Mouse (Mus musculus) frontal cortex, adult 2 months (tissue): ENCODE results near the gene Dnah10. TPM values are rescaled to one million over a fixed set of nuclear protein-coding genes. Genes with fewer than 3 reads are reported as not detected.

Experiments
- DNase-seq, 2 experiments: peaks; one replicate each; pipeline ENCODE4 v3.0.0; 2022; ENCODE audit warnings: low spot score in 1 of 2; ENCODE audit errors: extremely low spot score in 1 of 2
- polyA plus RNA-seq: library from polyadenylated mRNA; depleted of rRNA; stranded (reverse); fragments of >200 nt; gene quantifications from 2 replicates; pipeline ENCODE4 v1.2.3, GENCODE M21; 2012; rRNA removed

Gene Dnah10
- polyA plus RNA-seq, 1 experiment, result 0.26 TPM

DNA sequence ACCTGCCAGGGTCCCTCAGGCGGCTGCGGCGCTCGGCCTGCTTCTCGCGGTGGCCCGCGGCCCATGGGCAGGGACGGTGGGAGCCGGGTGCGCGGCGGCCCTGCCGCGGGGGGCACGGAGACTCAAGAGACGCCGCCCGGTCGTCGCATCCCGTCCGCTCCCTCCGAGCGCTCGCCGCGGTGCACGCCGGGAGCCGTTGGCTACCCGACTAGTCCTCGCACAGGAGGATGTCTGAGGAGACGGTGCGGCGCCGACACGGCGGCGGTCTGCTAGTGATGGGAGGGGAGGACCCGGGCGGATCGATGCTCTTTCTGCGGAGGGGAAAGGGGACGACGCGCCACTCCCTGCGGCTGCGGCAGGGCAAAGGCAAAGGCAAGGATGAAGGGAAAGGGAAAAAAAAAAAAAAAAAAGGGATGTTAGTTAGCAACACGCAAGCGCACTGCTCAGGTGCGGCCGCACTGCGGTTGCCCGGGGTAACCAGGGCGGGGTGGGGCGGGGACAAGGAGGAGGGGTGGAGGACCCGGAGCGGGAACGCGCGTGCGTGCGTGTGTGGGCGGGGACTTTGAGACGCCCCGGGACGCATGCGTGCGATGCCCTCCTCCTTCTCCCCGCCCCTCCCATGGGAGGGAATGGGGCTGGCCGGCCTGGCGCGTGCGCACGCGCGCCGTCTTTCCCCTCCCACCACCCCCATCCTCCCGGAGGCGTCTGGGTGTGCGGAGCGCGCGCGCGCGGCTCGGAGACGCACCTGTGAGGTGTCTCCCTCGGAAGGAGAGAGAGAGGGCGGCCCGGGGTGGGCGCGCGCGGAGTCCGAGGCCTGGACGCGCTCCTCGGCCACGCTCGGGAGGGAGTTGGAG, 137.4 kb downstream of the Dnah10 start, which contains the start of the genes Ccdc92 and Zfp664:
Gene Ccdc92 (minus strand): TSS at position 412 of the 854 bp plus-strand sequence.
Gene Zfp664 (plus strand): TSS at position 679 of the 854 bp plus-strand sequence.
- DNase-seq, result peak; percentile 92 to 98

DNA sequence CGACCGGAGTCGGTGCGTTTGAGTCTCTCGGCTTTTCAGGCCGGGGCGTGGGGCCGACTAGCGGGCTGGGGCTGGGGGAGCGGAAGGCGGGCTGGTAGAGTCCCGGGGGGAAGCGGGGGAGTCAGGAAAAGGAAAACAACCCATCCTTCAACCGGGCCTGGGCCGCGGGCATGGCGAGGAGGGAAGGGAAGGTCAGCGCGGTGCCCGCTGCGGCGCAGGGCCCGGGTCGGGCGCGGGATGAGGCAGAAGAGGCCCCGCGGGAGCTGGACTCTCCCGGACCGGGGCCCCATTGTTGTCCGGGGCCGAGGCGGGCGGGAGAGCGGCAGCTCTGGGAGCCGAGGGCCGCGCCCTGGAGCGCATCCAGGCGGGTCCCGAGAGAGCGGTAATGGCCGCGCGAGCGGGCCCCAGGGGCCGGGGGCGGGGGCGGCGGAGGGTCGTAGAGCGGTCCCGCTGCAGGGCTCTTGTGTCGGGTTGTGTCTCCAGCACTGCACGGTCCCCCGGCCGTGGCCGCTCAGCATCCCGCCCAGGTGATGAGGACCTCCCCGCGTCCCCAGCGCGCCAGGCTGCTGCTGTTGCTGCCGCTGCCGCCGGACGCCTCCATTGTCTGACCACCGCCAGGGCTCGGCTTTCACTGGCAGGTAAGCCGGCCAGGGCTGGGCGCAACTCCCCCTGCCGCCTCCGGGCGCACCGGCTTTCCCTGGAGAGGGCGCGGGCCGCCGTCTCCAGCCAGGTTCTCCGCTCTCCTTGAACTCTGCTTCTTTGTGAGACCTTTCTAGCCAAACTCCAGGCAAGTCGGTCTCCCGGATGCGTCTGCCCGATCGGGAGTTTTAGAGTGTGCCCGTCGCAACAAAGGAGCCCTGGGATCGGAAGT, 138.2 kb downstream of the Dnah10 start:
- DNase-seq, result no peak

GRCm38 (mm10) chr5:124868981-124869380, 144.1 kb downstream of the Dnah10 start:
- DNase-seq, result peak; percentile 38 to 86

- no peak for DNase-seq
Measured at GRCm38 (mm10) chr5:124872033-124872432, 147.1 kb downstream of the Dnah10 start.

- no peak for DNase-seq
Measured at GRCm38 (mm10) chr5:124873096-124873495, 148.2 kb downstream of the Dnah10 start.

DNA sequence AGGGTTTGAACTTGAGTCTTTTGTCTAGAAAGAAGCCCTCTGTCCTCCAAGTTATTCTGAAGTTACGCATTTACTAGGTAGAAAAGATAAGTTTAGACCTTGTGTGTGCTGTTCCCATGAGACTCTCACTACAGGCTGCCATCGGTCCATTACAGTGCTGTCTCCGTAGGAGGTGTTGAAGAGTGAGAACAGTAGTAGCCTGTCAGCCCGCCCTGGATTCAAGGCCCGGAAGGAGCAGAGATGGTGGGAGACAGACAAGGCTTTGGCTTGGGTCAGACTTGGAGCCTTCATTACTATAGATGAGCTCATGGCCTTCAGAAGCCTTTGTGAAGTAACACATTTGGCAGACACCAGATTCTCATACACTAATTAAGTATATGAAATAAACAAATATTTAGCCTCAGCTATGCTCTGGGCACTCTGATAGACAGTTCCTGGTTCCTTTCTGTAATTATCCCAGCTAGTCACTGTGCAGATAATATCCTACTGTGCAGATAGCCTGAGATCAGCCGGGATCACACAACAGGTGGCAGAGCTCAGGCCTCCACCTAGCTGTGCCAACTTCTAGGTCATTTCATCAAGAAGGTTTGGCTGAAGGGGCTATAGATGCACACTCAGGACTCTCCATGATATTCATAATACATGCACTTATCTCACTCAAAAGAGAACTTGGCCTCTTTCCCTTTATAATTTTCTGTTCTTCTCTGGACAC, 149.2 kb downstream of the Dnah10 start:
- no peak for DNase-seq

DNA sequence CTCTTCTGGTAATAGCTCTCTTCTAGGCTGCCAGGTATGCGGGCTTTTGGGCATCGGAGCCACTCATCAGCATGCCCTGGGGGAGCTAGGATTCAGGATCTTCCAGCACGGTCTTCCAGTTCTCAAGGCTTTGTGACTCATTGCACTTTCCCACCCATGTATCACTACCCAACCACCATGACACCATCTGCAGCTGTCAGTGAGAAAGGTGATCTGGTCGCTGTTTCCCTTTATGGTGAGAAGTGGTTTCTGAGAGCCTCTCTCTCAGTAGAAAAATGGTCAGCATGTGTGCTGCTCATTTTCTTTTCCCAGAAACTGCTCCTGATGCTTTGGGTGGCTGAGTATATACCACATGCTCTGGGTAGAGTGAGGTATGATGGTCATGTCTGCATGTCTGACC, 154.4 kb downstream of the Dnah10 start:
- DNase-seq, result no peak

GRCm38 (mm10) chr5:124879801-124880200, 154.9 kb downstream of the Dnah10 start:
- DNase-seq, result no peak

- peak; percentile 74 to 80 for DNase-seq
Measured at GRCm38 (mm10) chr5:124883877-124884276, 159.0 kb downstream of the Dnah10 start.

Other genes starting within 250 kb of the Dnah10 start
- 24.5 and 25.9 TPM in 2 replicates for gene Rilpl2, start 246.7 kb upstream of the Dnah10 start, polyA plus RNA-seq
- gene Snrnp35, start 242.0 kb upstream of the Dnah10 start, polyA plus RNA-seq, result 9.6 and 11.8 TPM in 2 replicates
- 44.7 and 51.7 TPM in 2 replicates for gene Rilpl1, start 193.7 kb upstream of the Dnah10 start, polyA plus RNA-seq
- gene Tmed2, start 184.4 kb upstream of the Dnah10 start, polyA plus RNA-seq, result 108 and 133 TPM in 2 replicates
- 38.2 and 38.3 TPM in 2 replicates for gene Ddx55, start 172.2 kb upstream of the Dnah10 start, polyA plus RNA-seq
- 31.1 and 32.2 TPM in 2 replicates for gene Eif2b1, start 146.0 kb upstream of the Dnah10 start, polyA plus RNA-seq
- gene Gtf2h3, start 145.9 kb upstream of the Dnah10 start, polyA plus RNA-seq, result 50.6 and 56.4 TPM in 2 replicates
- gene Atp6v0a2, start 96.5 kb upstream of the Dnah10 start, polyA plus RNA-seq, result 41.7 and 44.4 TPM in 2 replicates
- gene Ccdc92, start 137.3 kb downstream of the Dnah10 start, polyA plus RNA-seq, result 74.4 and 87.7 TPM in 2 replicates
- 69.2 and 71.4 TPM in 2 replicates for gene Zfp664, start 137.6 kb downstream of the Dnah10 start, polyA plus RNA-seq